Mouse (Mus musculus): ENCODE data around the gene Ctnnbl1.
A peak's percentile ranks its signal among the peaks of the same experiment; 100 is the strongest.

The Ctnnbl1 gene

GRCm38 (mm10) chr2:157823456-157823855 is 86.3 kb downstream of the Ctnnbl1 start:
- no peak for DNase-seq

GRCm38 (mm10) chr2:157824249-157824648 is 87.0 kb downstream of the Ctnnbl1 start:
- no peak for DNase-seq

- DNase-seq = no peak
These were observed 92.9 kb downstream of the Ctnnbl1 start for GRCm38 (mm10) chr2:157830101-157830500.

- no peak for DNase-seq
These were observed 93.6 kb downstream of the Ctnnbl1 start for GRCm38 (mm10) chr2:157830620-157831354.

GRCm38 (mm10) chr2:157837050-157837449 is 99.8 kb downstream of the Ctnnbl1 start:
- DNase-seq = no peak

- DNase-seq = no peak
These were observed 101.2 kb downstream of the Ctnnbl1 start for GRCm38 (mm10) chr2:157838206-157838923.

- no peak for DNase-seq
These were observed 103.5 kb downstream of the Ctnnbl1 start for GRCm38 (mm10) chr2:157840641-157841078.

- no peak for DNase-seq
These were observed 103.9 kb downstream of the Ctnnbl1 start for GRCm38 (mm10) chr2:157841121-157841520.

GRCm38 (mm10) chr2:157844746-157845145 is 107.5 kb downstream of the Ctnnbl1 start:
- no peak for DNase-seq

GRCm38 (mm10) chr2:157845831-157846230 is 108.6 kb downstream of the Ctnnbl1 start:
- no peak for DNase-seq

GRCm38 (mm10) chr2:157853135-157853534 is 115.9 kb downstream of the Ctnnbl1 start:
- DNase-seq = peak in 1 of 2 experiments; percentile 34

- no peak for DNase-seq
These were observed 118.6 kb downstream of the Ctnnbl1 start for GRCm38 (mm10) chr2:157855814-157856213.

- no peak for DNase-seq
These were observed 120.3 kb downstream of the Ctnnbl1 start for GRCm38 (mm10) chr2:157857496-157857895.

- no peak for DNase-seq
These were observed 121.1 kb downstream of the Ctnnbl1 start for GRCm38 (mm10) chr2:157858317-157858716.

- peak; percentile 94 to 95 for DNase-seq
These were observed 122.0 kb downstream of the Ctnnbl1 start for GRCm38 (mm10) chr2:157859046-157859701.

- peak; percentile 35 to 48 for DNase-seq
These were observed 124.2 kb downstream of the Ctnnbl1 start for GRCm38 (mm10) chr2:157861273-157861944.

- no peak for DNase-seq
These were observed 125.1 kb downstream of the Ctnnbl1 start for GRCm38 (mm10) chr2:157862306-157862705.

GRCm38 (mm10) chr2:157867126-157867525 is 129.9 kb downstream of the Ctnnbl1 start:
- no peak for DNase-seq

- peak; percentile 27 to 51 for DNase-seq
These were observed 133.0 kb downstream of the Ctnnbl1 start for GRCm38 (mm10) chr2:157870247-157870646.

- peak; percentile 34 to 47 for DNase-seq
These were observed 136.0 kb downstream of the Ctnnbl1 start for GRCm38 (mm10) chr2:157873223-157873622.

GRCm38 (mm10) chr2:157873691-157874090 is 136.5 kb downstream of the Ctnnbl1 start:
- peak in 1 of 2 experiments; percentile 32 for DNase-seq

- DNase-seq = no peak
These were observed 137.9 kb downstream of the Ctnnbl1 start for GRCm38 (mm10) chr2:157875111-157875510.

- no peak for DNase-seq
These were observed 140.2 kb downstream of the Ctnnbl1 start for GRCm38 (mm10) chr2:157877394-157877793.
